Mouse (Mus musculus): ENCODE measurements around the gene Macrod2. TPM values are rescaled to one million over a fixed set of nuclear protein-coding genes. Genes with fewer than 3 reads are reported as not detected.
A peak's percentile ranks its signal among the peaks of the same experiment; 100 is the strongest.

Macrod2 gene
- polyA plus RNA-seq, 1 experiment from 2014 or later: 22.7 TPM

DNA sequence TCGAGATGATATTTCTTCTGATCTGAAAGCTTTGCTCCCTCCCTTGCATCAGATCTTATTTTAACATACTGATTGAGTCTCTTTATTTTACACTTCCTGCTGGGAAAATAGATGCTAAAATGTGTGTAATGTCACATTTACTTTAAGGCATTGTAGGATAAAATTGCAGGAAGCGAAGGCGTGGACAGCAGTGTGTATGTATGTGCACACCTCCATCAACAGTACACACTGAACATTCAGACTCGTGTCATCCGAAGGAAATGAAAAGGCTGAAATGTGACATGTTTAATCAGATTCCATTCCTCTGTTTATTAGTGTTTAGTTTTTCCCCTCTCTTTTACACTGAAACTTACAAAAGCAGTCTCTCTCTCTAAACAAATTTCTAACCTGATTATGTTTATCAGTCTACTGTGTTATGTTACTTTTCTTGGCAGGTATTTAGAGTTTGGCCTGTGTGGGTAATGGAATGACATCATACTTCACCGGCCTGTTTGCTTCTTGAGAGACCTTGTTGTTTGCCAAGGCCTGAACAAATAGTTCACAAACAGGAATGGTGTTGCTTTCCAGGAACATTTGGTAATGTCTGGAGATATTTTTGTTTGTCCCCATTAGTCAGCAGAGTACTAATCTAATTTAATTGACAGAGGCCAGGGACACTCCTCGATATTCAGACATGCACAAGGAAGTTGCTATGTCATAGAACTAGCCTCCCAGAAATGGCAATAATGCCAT lies 1588.7 kb downstream of the Macrod2 start:
- DNase-seq (ENCODE audit: low spot score) (peak; percentile 35), ATAC-seq (peak; percentile 41)
- no peaks in the 10 kb centered on the region for H3K4me1 ChIP-seq (ENCODE audit: insufficient read depth, low read depth, low read length)
- no peaks in the 10 kb centered on the region for H3K9me3 ChIP-seq (ENCODE audit: low read length)
- H3K27me3 ChIP-seq (replicated peaks; ENCODE audit: insufficient read depth, low read length): no peaks in the 10 kb centered on the region
- no peak overlapping the region for H3K9ac ChIP-seq (replicated peaks; ENCODE audit: low read depth)
- H3K4me3 ChIP-seq (ENCODE audit: low read depth, low read length): no peak overlapping the region
- WGBS: 49% methylated on average over 7 of the region's 7 CpGs
- no peaks in the 10 kb centered on the region for H3K36me3 ChIP-seq (ENCODE audit: insufficient read depth, low read length)
- H3K4me2 ChIP-seq (replicated peaks; ENCODE audit: low read depth, low read length): no peak overlapping the region
- TF ChIP-seq CTCF (IDR thresholded peaks at IDR 0.05): no peak
- TF ChIP-seq EP300 (IDR thresholded peaks at IDR 0.05): 0 out of 2 replicates have a peak, but pooled peaks have one; percentile 18
- no peak overlapping the region for H3K27ac ChIP-seq (ENCODE audit: low read length)

DNA sequence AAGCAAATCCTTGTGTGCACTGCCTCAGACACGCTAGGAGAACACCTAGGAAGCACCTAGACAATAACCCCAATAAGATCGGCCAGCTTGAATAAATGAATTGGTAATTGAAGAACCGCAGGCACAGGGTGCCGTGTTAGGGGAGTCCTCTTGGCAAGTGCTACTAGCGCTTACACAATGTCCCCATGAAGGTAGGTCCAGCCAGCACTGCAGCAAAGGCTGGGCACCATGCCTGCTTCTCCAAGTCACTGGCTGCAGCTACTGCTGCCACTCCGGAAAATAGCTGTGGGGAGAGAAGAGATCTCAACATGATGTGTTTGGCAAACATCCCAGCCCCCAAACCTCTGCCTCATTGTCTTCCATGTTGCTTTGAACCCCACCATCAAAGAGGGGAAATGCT lies 1603.8 kb downstream of the Macrod2 start:
- 58% methylated on average over 6 of the region's 6 CpGs for WGBS
- no peak overlapping the region for H3K4me2 ChIP-seq (replicated peaks; ENCODE audit: low read depth, low read length)
- no peak for TF ChIP-seq EP300 (IDR thresholded peaks at IDR 0.05)
- no peak for TF ChIP-seq CTCF (IDR thresholded peaks at IDR 0.05)
- H3K4me3 ChIP-seq (ENCODE audit: low read depth, low read length): no peak overlapping the region
- H3K9ac ChIP-seq (replicated peaks; ENCODE audit: low read depth): no peak overlapping the region
- H3K36me3 ChIP-seq (ENCODE audit: insufficient read depth, low read length): no peaks in the 10 kb centered on the region
- H3K9me3 ChIP-seq (ENCODE audit: low read length): no peaks in the 10 kb centered on the region
- no peak overlapping the region for H3K27ac ChIP-seq (ENCODE audit: low read length)
- DNase-seq (ENCODE audit: low spot score) (peak; percentile 10), ATAC-seq (no peak)
- H3K4me1 ChIP-seq (ENCODE audit: insufficient read depth, low read depth, low read length): no peaks in the 10 kb centered on the region
- no peaks in the 10 kb centered on the region for H3K27me3 ChIP-seq (replicated peaks; ENCODE audit: insufficient read depth, low read length)

DNA sequence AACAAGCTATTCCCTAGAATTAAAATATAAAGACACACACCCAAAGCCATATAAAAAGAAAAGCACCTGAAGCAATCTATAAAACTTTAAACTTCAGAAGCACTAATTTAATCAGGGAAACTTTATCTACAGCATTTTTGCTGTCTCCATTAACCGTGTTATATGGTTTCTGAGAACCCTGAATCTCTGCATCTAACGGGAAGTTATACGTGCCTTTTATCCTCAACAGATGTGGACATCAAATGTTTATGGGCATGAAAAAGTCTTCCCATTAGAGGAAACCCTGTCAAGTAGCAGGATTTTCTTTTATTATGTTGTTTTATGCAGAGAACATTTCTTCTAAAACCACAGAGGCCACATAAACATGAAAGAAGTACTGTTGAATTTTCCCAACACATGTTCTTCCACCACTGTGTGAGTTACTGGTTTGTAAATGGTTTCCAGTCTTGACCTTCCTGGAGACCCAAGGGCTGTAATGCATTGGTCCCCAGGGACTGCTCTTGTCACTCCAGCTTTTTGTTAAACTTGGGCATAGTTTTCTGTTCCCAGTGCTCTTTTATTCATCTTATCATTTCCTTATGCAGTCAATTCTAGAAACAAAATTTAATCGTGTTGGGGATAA lies 1629.5 kb downstream of the Macrod2 start:
- H3K4me1 ChIP-seq (ENCODE audit: insufficient read depth, low read depth, low read length): no peaks in the 10 kb centered on the region
- ATAC-seq (no peak), DNase-seq (ENCODE audit: low spot score) (no peak)
- H3K36me3 ChIP-seq (ENCODE audit: insufficient read depth, low read length): no peaks in the 10 kb centered on the region
- H3K4me2 ChIP-seq (replicated peaks; ENCODE audit: low read depth, low read length): no peak overlapping the region
- H3K9me3 ChIP-seq (ENCODE audit: low read length): no peaks in the 10 kb centered on the region
- WGBS: 77% methylated on average over 4 of the region's 4 CpGs
- no peak overlapping the region for H3K27ac ChIP-seq (ENCODE audit: low read length)
- no peaks in the 10 kb centered on the region for H3K27me3 ChIP-seq (replicated peaks; ENCODE audit: insufficient read depth, low read length)
- no peak overlapping the region for H3K9ac ChIP-seq (replicated peaks; ENCODE audit: low read depth)
- no peak overlapping the region for H3K4me3 ChIP-seq (ENCODE audit: low read depth, low read length)
- TF ChIP-seq CTCF (IDR thresholded peaks at IDR 0.05): no peak
- TF ChIP-seq EP300 (IDR thresholded peaks at IDR 0.05): no peak

DNA sequence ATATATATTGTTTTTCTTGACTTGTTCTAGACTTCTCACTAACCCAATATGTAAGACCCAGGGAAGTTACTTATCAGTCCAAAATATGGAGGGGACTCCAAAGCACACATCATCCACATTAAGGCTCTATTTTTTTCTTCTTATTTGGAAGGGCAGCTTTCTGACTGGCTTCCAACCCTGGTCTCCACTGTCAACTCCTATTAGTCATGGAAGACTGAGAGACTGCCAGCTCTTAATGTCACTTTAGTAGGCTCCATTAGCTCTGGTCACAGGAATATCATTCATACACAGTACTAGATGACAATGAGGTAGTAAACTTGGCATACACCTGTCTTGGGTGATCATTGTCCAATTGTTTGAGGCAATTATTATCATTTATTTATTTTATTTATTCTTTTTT lies 1631.6 kb downstream of the Macrod2 start:
- no peaks in the 10 kb centered on the region for H3K9me3 ChIP-seq (ENCODE audit: low read length)
- H3K27me3 ChIP-seq (replicated peaks; ENCODE audit: insufficient read depth, low read length): no peaks in the 10 kb centered on the region
- no peak for ATAC-seq
- no peak for TF ChIP-seq EP300 (IDR thresholded peaks at IDR 0.05)
- TF ChIP-seq CTCF (IDR thresholded peaks at IDR 0.05): no peak
- no peak overlapping the region for H3K27ac ChIP-seq (ENCODE audit: low read length)
- DNase-seq (ENCODE audit: low spot score): no peak
- H3K4me2 ChIP-seq (replicated peaks; ENCODE audit: low read depth, low read length): no peak overlapping the region
- no peak overlapping the region for H3K9ac ChIP-seq (replicated peaks; ENCODE audit: low read depth)
- H3K4me3 ChIP-seq (ENCODE audit: low read depth, low read length): no peak overlapping the region
- no peaks in the 10 kb centered on the region for H3K36me3 ChIP-seq (ENCODE audit: insufficient read depth, low read length)
- no peaks in the 10 kb centered on the region for H3K4me1 ChIP-seq (ENCODE audit: insufficient read depth, low read depth, low read length)

DNA sequence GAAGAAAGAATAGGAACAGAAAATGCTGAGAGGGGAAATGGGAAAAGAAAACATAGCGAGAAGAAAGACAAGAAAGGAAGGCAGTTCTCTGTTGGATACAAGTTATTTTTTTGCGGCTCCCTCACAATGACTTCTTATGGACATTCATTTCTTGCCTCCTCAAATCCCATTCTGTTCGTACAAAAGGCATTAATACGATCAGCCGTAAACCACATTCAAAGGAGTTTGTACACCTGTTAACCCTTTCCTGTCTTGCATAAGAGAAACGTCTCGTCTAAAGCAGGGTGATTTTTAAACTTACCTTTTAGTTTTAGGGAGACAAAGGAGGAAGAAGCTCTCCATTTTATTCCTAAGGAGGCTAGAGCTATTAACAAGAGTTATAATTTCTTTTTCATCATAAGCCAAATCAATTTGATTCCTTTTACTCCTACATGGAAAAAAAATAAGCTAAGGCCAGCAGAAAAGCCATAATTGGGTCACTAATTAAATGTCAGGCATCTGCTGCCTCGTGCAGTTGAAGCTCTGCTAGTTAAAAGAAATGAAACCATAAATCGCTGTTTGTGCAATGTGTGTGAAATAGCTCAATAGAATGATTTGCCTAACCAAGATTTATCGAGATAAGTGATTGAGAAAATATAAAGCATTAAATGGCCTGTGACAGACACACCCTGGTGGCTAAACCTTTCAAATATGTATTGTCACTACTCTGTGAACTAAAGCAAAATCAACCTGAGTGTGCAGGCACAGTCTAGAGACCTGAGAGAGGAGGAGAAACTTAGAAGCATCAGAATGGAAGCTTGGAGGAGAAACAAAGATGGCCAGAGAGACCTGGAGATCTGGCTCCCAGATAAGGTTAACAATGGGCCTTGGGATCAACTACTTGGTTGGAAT lies 1635.9 kb downstream of the Macrod2 start:
- Histone ChIP-seq H3K9me3 (ENCODE audit: low read length) (no peaks in the 10 kb centered on the region), H3K4me3 (ENCODE audit: low read depth, low read length) (no peak overlapping the region), H3K27ac (ENCODE audit: low read length) (no peak overlapping the region), H3K36me3 (ENCODE audit: insufficient read depth, low read length) (no peaks in the 10 kb centered on the region), H3K4me1 (ENCODE audit: insufficient read depth, low read depth, low read length) (no peaks in the 10 kb centered on the region), H3K4me2 (replicated peaks; ENCODE audit: low read depth, low read length) (no peak overlapping the region), H3K27me3 (replicated peaks; ENCODE audit: insufficient read depth, low read length) (no peaks in the 10 kb centered on the region), H3K9ac (replicated peaks; ENCODE audit: low read depth) (no peak overlapping the region)
- ATAC-seq (no peak), DNase-seq (ENCODE audit: low spot score) (no peak)
- 66% methylated on average over 10 of the region's 10 CpGs for WGBS
- TF ChIP-seq CTCF (IDR thresholded peaks at IDR 0.05) (no peak), EP300 (IDR thresholded peaks at IDR 0.05) (no peak)

DNA sequence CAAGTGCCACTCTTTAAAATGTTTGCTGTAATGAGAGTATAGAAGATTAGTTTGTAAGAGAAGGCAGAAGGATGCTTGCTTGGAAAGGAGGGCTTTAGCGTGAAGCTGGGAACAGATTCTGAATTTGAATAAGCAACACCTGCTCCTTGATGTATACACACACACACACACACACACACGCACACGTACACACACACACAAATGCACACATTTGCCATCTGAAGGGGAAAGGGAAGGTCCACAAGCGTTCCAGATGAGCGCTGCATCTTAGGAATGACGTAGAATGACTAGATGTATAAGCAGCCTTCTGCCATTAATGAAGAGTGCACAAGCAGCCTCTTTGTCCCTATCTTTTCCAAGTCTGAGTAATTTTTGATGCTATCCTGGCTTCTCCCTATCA lies 1660.5 kb downstream of the Macrod2 start:
- H3K27me3 ChIP-seq (replicated peaks; ENCODE audit: insufficient read depth, low read length): no peaks in the 10 kb centered on the region
- H3K9ac ChIP-seq (replicated peaks; ENCODE audit: low read depth): no peak overlapping the region
- WGBS: 87% methylated on average over 6 of the region's 6 CpGs
- no peaks in the 10 kb centered on the region for H3K9me3 ChIP-seq (ENCODE audit: low read length)
- no peaks in the 10 kb centered on the region for H3K36me3 ChIP-seq (ENCODE audit: insufficient read depth, low read length)
- TF ChIP-seq CTCF (IDR thresholded peaks at IDR 0.05): no peak
- no peak for TF ChIP-seq EP300 (IDR thresholded peaks at IDR 0.05)
- no peak overlapping the region for H3K27ac ChIP-seq (ENCODE audit: low read length)
- H3K4me2 ChIP-seq (replicated peaks; ENCODE audit: low read depth, low read length): no peak overlapping the region
- H3K4me3 ChIP-seq (ENCODE audit: low read depth, low read length): no peak overlapping the region
- DNase-seq (ENCODE audit: low spot score) (no peak), ATAC-seq (no peak)
- H3K4me1 ChIP-seq (ENCODE audit: insufficient read depth, low read depth, low read length): no peaks in the 10 kb centered on the region

Measured in lung, postnatal 0 days (tissue).